Mouse (Mus musculus) kidney, adult 2 months (tissue): ENCODE data around the gene Mybpc1.

Experiments used
- CTCF ChIP-seq: fragments of 200-500 bp; conservative IDR thresholded peaks from 2 replicates; pipeline ENCODE4 v1.5.1; 2011; ENCODE audit warnings: low read depth, mild to moderate bottlenecking, control low read depth, low read length, moderate library complexity, mixed read lengths; ENCODE audit not compliant: insufficient read depth, insufficient read length
- POLR2A ChIP-seq: fragments of 200-500 bp; IDR thresholded peaks from one replicate; pipeline ENCODE4 v1.6.1; 2011; ENCODE audit warnings: low read depth, low read length, control low read depth

GRCm38 (mm10) chr10:88603256-88603655 is 1.7 kb downstream of the Mybpc1 start:
- TF ChIP-seq CTCF (no peak), POLR2A (no peak)
